Mouse (Mus musculus): Measurements from ENCODE around the gene Col19a1.

Col19a1 gene

DNA sequence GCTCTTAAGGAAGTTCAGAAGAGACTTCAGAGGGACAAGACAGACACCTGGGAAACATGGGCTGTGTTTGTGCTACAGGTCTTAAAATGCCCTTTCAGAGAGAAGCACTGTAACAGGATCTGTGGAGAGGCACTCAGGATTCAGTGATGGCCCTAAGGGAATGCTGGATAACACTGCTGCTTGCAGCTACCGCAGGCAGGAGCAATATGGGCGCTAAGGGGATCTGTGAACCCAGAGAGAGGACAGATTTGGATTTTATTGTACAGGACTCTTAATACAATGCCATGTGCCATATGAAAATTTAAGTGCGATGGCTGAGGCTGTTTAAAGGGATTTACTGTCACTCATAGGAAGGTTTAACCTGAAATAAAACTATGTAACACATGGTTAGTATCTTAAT, 270.8 kb downstream of the Col19a1 start:
- no peak for DNase-seq (ENCODE audit: low spot score)

DNA sequence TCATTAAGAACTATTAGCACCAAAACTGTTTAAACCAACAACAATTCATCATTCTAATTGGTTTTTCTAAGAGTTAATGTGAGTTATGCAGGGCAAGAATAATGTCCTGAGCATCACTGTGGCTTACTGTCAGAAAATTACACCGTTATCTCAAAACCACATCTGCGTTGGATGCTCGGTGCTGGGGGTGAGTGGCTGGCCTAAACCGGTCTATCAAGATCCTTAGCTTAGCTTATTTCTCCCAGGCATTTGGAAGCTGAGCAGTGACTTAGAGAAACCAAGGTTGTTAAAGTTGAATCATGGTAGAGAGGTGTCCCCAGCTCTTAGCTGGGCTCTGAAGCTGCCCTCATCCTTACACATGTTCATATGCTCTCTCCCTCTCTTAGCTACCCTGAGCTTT, 276.4 kb downstream of the Col19a1 start:
- no peak for DNase-seq (ENCODE audit: low spot score)

DNA sequence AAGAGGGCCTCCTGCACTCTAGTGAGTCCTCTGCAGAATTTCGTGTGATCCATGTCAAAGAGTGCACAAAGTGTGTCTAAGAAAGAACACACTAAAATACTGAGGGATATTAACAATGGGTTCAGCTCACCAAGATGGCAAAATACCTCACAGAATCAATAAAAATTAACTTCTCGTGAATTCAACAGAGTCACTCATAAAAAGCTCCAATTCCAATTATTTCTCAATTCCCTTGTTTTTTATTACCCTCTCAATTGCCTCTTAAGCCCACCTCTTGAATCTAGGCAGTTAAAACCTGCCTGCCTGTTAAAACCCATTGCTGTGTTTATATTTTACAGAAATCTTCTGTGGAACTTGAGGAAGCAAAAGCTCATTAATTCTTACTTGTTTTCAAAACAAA, 277.1 kb downstream of the Col19a1 start:
- DNase-seq (ENCODE audit: low spot score) = no peak

DNA sequence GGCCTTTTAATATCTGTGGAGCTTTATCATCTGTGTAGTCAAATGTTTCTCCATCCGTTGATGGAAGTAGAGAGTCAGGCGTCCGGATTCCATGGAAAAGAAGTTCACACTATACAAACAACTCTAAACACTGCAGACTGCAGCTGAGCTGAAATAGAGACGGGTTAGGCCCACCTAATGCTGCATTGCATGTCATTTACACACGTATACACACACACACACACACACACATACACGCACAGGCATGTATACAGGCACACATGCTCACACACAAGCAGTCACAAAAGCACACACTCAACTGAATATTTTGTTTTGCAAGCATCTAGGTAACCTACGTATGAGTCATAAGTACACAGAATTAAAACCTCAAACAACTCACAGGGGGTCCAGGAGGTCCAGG, 284.2 kb downstream of the Col19a1 start:
- no peak for DNase-seq (ENCODE audit: low spot score)

DNA sequence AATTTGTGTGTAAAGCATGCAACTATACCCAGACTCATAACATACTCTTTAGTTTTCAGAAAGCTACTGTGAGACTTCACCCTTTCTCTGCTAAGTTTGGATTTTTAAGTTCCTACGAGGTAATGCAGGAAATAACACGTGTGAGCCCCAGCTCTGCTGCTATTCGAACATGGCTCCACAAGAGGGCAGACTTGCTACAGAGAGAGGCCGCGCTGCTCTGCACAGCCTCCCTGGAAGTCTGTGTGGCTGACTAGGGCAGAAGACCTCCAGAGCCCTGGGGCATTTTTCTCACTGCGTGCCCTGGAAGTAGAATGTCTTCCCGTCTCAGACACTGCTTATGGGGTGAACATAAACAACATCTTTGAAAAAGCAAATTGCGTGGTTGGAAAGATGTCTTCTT, 284.6 kb downstream of the Col19a1 start:
- peak; percentile 85 for DNase-seq (ENCODE audit: low spot score)

DNA sequence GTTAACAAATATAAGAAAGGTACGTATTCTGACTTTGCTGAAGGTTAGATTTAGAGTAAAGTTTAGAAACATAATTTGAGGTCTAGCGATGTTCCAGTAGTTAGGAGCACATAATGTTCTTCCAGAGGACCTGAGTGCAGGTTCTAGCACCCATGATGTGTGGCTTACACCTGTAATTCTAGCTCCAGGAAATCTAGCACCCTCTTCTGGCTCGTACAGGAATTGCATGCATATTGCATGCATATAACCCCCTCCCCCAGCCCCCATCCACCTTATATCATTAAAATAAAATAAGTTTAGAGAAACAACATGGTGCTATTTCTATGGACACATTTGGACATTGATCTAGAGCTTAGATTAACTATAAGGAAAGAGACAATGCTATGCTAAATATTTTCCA, 286.6 kb downstream of the Col19a1 start:
- no peak for DNase-seq (ENCODE audit: low spot score)

DNA sequence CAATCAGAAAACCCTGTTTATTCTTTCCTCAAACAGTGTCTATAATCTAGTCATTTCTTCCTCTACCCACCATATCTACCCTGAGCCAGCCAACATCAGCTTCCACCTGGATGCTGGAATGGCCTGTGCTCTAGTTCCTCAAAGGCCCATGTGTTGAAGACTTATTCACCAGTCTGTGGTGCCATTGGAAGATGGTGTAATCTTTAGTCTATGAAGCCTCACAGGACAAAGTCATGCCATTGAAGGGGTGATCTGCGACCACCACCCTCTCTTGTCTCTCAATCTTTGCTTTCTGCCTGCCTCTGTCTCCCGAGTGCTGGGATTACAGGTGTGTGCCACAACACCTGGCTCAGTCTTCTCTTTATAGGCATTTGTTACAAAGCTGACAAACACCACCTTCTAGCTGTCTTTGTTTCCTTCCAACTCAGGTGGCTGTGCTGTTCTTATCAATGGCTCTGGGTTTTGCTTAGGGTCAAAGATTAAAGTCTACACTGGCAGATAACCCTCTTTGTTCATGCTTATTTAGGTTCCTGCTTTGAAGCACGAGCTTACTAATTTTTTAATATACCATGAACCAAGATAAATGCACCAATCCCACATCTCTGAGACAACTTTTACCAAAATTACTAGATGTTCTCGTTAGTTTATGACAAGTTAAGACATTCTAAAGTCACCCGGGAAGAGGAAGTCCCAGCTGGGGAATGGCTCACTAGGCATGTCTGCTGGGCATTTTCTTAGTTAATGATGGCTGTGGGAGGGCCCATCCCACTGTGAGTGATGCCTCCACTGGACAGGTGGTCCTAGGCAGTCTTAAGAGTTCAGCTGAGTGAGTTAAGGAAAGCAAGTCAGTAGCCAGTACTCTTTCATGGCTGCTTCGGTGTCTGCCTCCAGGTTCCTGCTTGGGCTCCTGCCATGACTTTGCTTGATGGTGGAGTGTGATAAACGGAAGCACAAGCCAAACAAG, 292.0 kb downstream of the Col19a1 start:
- DNase-seq (ENCODE audit: low spot score) = no peak

DNA sequence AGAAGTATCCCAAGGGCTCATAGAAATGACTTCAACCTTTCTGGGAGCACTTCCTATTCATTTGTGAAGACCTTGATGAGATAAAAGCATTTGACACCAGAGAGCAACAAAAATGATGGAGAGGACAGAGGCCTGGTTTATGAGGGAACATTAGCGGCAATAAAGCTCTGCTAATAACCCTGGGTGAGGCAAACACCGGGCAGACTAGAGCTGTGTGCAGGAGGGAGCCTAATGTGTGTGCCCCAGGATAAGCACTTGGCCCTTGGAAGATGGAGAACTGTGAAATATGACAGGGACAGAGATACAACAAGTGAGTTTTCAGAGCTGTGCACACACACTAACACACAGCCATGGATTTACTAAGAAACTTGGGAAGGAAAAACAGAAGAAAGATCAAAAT, 294.8 kb downstream of the Col19a1 start:
- no peak for DNase-seq (ENCODE audit: low spot score)

DNA sequence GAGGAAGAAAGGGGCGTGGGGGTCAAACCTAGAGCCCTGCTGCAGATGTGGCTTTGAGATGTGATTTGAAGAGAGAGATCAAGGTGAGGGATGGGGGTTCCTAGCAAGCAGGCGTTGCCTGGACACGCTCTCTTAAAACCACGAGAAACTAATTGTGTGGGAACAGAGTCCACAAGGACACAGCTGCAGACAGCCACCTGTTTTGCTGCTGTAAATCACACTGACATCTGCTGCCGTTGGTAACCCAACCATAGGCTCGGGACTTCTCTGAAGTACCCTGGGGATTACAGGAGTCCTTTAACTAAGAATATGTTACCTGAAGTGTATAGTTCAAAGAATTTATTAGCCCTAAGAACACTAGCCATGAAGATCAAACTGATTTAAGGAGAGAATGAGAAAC, 300.9 kb downstream of the Col19a1 start:
- no peak for DNase-seq (ENCODE audit: low spot score)

DNA sequence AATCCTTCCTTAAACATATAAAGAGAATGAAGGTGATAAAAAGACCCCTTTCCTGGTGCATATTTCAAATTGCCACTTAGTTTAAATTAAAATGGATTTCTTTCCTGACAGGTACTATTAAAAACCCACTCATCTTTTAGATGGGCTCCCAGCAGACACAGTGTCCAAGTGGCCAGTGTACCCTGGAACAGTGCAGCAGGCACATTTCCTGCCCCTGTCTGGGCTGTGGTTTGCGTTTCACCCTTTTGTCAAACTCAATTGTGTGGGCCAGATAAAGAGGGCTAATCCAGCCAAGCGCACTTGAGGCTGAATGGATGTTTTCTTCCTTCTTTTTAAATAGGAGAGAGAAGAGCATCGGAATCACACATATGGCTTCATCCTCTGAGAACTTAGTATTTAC, 320.2 kb downstream of the Col19a1 start:
- DNase-seq (ENCODE audit: low spot score) = no peak

DNA sequence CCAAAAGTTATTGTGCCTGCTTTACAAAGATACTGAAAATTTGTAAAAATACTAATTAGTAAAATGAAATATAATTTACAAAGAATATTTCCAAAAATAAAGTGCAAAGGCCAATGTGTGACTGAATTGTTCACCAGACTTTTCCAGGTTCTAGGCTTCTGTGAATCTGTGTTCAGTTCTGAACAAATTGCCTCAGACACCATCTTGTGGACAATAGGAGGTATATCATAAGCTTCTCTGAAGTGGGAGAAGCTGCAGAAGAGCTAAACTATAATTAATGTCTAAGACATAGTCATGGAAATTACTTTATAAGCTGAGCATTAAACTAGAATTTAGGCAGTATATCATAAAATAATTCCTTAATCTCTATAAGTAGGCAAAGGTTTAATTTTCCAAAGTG, 326.1 kb downstream of the Col19a1 start:
- no peak for DNase-seq (ENCODE audit: low spot score)

DNA sequence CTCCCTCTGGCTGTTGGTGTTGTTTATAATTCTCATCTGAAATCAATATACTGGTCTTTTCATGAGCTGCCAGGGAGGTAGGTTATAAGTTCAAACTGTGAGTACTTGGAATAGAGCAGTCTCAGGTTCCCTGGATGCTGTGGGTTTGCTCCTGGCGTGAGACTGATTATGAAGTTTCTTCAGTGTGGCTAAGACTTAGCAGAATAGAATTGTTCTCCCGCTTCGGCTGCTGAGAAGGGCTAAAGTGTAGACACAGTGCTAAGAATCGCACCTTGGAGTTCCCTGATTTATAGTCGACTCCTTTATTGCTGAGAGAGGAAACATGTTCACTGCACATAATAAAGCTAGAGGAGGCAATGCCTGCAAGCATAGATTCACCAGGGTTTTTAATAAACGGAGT, 327.9 kb downstream of the Col19a1 start:
- DNase-seq (ENCODE audit: low spot score) = no peak

DNA sequence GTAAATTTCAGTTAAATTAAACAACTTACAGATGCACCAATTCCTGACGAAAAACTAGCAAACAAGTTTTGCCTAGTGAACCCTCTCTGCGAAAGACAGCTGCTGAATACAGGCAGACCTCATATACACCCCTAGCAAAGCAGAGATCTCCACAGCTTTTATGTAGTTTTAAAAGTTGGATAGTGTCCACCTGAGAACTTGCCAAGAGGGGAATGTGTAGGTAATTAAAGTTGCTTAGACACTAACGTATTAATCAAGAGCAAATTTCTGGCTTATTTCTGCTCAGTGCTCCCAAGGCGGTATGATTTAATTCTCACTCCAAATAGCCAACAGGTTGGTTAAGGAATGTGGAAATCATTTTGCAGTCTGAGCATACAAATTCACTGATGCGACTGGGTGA, 329.3 kb downstream of the Col19a1 start:
- DNase-seq (ENCODE audit: low spot score) = no peak

DNA sequence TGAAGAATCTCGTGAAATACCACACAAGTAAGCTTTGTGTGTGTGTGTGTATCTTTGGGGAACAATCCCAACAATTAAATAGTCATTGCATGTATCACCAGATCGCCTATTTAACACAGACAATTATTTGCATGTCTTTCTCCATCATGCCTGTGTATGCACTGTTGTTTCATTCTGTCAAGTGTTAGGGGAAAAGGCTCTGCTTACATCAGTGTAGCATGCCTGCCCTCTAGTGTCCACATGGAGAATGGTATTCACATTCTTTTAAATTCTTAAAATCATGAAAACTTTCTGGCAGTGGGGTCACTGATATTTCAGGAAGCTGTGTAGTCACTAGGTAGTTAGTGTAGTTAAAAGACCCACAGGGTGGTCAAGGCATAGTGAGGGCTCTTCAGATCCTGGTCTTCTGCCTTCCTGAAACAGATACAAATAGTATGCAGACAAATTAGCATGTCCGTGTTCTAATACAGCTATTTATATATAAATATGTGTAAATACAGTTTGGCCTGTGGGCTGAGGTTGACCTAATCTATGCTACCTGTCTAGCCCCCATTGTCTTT, 338.1 kb downstream of the Col19a1 start:
- peak; percentile 80 for DNase-seq (ENCODE audit: low spot score)

DNA sequence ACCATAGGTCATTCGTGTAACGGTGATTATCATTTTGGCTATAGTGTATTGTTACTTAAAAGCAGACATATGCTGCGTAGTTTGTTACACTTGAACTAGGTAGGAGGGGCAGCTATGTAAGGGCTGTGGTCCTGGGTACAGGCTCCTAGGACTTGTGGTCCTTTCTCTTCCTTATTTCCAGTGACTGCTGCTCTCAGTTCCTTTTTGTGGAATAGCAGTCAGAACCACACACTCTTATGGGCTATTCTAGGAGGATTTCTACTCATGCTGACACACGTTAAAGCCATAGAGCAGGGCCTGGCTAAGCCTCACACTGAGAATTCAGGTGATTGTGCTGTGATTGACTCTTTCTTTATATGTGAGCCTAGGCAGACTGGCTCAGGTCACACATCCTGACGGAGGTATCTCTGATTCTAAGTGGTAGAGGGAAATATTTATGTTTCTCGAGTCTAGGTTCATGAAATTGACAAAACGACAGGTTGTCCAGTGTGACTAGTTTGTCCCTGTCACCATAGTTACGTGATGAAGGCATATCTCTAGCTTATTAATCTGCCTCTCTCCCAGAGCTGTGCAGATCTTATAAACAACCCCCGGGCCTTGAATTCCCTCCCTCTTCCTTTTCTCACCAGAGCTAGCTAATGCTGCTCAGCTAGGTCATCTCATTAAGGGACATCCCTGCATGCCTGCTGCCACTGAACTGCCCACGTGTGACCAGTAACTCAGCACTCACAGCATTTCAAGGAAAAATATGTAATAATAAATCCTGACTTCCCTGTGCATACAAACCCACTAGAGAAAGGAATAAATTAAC, 338.8 kb downstream of the Col19a1 start:
- DNase-seq (ENCODE audit: low spot score) = no peak

DNA sequence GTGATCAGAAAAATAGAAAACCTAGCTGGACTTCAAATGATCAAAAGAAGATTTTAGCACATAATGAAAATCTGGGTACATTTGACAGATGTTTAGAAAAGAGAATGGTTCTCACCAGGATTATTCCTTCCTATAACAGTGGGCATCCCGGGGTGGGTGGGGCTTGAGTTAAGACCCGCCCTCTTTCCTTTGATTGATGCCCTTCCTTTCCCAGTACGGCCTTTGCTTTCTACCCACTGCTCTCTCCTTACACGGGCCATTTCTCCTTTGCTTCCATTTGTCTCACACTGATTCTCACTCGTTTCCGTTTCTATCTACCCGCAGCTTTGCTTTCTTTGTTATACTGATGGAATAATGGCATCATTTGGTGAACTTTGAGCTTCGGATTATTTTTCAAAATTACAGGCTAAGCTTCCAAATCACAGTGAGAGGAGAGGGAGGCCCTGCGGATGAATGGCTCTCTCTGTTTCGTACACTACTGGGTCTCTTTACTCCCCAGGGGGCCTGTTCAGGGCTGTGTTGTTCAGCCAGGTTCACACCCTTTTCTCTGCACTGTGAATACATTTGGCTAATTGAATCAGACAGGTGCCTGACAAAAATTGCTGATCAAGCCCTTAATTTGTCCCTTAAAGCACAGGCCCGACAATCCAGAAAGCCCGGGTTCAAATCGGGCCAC, 341.4 kb downstream of the Col19a1 start:
- peak; percentile 80 for DNase-seq (ENCODE audit: low spot score)

DNA sequence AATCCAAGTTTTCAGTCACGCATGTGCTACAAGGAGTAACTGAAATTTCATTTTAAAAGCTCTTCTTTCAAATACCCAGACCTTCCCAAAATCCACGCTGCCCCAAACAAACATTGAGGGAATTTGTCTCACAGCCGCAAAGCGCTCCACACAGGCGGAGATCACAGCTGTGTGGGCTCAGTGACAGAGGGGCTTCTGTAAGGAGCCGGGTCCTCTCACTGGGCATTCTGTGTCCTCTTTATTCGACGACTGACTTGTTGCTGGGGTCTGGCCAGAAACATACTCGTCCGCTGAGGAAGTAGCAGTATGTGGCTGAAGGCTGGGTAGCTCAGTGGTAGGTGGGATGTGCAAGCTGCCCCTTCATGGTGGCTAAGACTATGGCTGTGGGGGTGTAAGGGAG, 342.3 kb downstream of the Col19a1 start:
- DNase-seq (ENCODE audit: low spot score) = no peak

DNA sequence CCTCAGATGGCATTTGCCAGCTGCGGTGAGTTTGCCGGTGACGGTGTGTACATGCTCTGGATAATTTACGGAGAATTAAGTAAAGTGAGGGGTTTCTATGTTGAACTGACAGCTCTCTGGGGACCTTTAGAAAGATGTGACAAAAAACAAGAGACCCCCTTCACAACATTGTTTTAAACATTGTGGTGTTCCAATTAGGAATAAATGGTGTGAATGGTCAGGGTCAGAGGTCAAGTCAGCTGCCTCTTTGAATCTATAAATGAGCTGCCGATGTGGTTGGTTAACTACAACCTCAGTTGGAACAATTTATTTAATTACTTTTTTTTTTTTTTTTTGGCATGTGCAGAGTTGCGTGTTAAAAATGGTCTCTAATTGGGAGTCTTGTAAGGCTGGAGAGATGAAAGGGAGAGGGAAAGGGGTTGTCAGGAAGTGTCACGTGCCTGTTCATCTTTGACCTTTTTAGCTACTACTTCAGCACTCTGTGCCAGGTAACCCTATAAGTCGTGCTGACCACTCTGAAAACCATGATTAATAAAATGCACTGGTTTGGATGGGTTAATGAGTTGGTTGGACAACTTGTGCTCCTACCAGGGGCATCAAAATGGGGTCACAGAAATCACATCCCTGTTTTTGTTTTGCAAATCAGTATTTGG, 347.1 kb downstream of the Col19a1 start:
- DNase-seq (ENCODE audit: low spot score) = peak; percentile 95

DNA sequence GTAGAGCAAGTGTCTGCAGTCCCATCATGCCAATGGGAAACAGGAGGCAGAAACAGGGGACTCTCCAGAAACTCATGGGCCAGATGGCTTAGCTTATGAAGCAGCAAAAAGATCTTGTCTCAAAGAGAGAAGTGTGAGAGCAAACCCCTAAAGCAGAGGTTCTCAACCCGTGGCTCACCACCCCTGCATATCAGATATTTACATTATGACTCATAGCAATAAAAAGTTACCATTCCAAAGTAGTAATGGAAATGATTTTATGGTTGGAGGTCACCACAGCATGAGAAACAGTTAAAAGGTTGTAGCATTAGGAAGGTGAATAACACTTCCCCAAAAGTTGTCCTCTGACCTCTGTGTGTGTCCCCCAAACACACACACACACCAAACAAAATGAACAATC, 350.9 kb downstream of the Col19a1 start:
- DNase-seq (ENCODE audit: low spot score) = no peak

DNA sequence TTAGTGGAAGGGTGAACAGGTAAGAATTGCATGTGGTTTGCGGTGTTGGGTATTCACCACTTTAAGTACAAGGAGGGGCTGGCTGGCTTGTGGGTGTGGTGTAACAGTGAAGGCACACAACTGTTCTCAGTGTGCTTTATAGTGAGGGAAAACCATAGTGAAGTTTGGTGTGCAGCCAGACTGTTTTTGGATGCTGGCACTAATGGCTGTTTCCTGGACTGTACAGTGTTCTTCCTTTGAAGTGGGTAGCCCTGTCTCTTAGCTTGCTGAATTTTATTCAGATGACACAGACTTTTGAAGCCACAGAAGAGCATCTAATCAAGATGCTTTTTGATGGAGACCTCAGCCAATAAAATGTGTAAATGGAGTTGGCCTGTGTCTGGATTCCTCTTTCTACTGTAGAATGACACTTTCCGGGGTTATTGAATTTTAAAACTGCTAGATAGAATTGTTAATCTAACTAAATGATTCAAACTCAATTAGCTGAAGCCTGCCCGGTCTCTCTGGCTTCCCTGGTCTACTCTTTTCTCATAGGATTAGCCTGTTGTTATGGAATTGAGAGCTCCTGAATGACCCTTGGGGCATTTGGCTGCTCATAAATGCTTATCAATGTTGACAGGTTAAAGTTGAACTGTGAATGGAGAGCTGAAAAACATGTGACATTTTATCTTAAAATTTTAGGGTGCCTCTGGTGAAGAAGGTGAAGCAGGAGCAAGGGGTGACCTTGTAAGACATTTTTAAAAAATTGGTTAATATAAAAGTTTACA, 355.6 kb downstream of the Col19a1 start:
- peak; percentile 54 for DNase-seq (ENCODE audit: low spot score)

DNA sequence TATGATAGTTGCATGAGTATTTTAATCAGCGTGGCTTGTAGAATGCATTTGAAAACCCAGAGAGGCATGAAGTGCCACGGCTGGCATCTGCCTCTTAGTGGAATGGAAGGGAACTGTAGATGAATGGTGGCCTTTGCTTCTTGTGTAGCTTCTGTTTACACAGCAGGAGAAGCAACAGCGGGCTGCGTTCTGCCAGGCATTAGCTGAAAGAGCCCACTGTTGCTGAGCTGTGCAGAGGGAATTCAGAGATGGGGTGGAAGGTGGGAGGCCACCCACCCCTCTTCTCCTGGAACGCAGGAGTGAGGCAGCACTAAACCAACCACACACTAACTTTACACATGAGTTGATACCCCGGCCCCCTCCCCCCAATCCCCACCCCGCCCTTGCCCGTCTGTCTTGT, 356.8 kb downstream of the Col19a1 start:
- peak; percentile 69 for DNase-seq (ENCODE audit: low spot score)

All from retina, embryonic 14.5 days (tissue).